Mouse (Mus musculus) right cerebral cortex, postnatal 14 days (tissue): ENCODE results near the gene Mbtps1.

Experiments
- DNase-seq: peaks from one replicate; pipeline ENCODE4 v3.0.0; 2022

Mbtps1 gene

GRCm38 (mm10) chr8:119557821-119558602 is 523 bp downstream of the Mbtps1 start:
- peak; percentile 70 for DNase-seq

- DNase-seq, result no peak
Measured at GRCm38 (mm10) chr8:119557132-119557531, 1.4 kb downstream of the Mbtps1 start.

DNA sequence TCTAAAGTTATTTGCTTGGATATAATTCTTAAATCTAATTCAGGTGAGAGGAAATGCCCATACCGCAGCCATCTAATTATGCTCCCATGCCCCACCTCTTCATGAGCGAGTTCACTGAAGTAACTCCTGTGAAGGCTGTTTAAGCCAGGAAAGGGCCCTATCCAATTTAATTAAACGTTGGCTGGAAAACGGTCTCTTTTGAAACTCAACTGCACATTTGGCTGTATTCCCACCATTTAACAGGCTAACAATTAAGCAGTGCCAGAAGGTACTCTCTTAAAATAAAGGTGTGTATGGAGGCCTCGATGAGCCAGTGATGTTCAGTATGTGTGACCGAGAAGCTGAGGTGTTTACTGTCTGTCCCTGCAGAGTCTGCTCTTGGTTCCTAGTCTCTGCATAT is 2.7 kb downstream of the Mbtps1 start:
- DNase-seq, result no peak

DNA sequence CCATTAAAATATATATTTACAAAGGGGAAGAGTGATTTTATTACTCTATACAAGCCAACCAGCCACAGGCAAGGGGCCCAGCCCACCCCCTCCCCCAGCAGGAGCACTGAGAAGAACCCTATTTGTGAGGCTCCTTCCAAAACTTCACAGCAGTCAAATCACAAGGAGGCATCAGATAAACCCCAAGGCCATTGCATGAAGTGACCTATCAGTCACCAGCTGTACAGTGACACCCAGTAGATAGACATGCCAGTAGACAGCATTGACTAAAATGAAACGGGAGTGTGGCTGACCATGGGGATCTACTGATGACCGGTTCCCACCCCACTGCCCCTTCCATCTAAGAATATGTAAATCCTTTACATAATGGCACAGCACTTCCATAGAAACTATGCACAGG is 5.6 kb downstream of the Mbtps1 start:
- no peak for DNase-seq

DNA sequence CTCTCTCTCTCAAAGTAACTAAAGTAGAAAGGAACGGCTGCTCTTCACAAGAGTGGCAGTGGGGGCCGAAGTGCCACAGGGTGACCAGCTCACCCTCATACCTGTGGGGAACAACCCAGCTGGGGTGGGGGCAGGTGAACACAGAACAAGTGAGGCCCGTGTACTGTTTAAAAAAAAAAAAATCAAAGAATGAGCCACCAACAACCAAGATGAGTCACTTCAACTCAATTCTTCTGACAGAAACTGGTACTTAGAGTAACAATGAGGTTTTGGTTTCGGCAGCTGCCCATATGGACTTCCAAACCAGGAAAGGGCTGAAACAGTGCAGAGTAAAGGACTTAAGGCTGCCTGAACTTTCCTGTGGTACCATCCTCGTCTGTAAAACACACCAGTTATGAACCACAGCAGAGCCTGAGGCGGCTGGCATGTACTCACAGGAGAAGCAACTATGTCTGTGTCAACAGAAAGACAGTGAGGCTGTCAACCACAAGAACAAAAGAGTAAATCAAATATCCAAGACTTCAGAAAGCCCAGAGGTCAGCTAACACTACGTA is 9.9 kb downstream of the Mbtps1 start:
- no peak for DNase-seq

GRCm38 (mm10) chr8:119547019-119547691 is 11.4 kb downstream of the Mbtps1 start:
- DNase-seq, result no peak

DNA sequence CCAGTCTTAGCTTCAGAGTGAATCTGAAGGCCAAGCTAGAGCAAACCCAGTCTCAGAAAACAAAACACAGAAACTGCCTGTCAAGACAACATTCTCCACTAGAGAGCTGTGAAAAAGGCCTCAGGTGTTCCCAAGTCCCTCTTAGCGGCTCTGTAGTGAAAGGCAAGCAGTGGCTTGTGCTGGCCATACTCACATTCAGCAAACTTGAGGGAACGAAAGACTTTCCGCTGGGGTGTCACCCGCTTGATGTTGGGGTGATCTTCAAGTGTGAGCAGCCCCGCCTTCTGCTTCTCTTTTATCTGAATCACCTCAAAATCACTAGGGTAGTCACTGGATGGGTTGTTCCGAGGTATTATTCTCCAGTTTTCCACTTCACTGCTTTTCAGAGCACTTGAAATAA is 12.7 kb downstream of the Mbtps1 start:
- no peak for DNase-seq

- DNase-seq, result no peak
Measured at GRCm38 (mm10) chr8:119545180-119545579, 13.4 kb downstream of the Mbtps1 start.

DNA sequence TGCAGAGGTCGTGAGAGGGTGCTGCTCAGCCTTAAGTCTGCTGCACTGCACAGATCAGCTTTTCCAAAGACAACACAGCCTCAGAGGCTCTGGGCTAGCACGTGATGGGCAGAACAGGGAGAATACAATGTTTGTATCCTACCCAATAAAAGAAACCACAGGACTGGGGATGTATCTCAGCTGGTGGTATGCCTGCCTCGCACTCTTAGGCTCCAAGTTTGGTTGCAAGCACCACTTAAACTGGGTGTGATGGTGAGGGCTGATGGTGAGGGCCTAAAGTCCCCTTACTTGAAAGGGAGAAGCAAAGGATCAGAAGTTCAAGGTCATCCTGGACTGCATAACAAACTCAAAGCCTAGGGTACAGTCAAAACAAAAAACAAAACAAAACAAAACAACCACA is 13.9 kb downstream of the Mbtps1 start:
- no peak for DNase-seq

GRCm38 (mm10) chr8:119531973-119532372 is 26.6 kb downstream of the Mbtps1 start:
- DNase-seq, result peak; percentile 50

DNA sequence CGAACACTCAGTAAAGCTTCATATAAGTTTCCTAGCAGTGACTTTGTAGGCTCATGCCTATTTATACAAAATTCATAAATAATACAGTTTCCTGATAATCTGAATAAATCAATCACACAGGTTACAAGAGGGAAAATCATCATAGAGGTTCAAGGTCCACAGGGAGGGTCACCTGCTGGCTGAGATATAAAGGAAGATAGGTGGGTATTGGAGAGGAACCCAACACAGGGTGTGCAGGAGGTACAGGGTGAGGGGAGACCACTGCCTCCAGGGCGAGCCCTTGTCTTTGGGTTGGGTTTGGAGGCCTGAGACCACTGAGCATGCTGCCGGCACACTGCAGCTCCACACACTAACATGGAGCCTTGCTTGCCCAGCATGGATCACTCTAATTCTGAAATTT is 27.1 kb downstream of the Mbtps1 start:
- no peak for DNase-seq

DNA sequence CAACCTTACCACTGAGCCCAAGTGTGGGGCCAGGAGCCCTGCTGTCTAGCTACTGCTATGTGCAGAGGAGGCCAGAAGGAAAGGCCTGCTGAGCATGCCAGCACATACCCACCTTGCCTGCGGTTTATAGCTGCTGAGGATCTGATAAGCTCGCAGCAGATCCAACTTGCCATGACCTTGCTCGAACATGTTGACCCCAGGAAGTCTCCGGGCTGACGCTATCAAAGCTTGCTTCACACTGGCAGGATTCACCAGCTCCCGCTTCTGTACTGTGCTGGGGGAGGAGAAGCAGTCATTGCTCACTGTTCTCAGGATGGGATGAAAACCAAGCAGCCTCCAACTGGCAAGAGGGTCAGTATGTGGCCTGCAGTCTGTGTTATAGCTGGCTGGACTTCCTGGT is 27.6 kb downstream of the Mbtps1 start:
- no peak for DNase-seq

DNA sequence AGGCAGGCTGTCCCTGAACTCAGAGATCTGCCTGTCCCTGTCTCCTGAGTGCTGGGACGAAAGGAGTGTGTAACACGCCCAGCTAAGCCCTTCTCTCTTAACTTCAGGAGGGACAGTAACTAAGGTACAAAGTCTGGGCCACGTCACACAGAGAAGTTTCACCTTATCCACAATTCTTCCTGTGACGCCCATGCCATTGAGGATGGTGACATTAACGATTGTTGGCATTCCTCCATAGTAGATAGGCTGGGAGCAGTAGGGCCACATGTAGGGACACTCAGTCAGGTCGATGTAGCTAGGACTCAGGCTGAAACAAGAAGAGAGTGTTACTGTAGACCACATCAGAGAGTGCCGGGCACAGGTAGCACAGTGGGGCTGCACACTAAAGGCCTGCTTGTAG is 29.8 kb downstream of the Mbtps1 start:
- DNase-seq, result no peak

DNA sequence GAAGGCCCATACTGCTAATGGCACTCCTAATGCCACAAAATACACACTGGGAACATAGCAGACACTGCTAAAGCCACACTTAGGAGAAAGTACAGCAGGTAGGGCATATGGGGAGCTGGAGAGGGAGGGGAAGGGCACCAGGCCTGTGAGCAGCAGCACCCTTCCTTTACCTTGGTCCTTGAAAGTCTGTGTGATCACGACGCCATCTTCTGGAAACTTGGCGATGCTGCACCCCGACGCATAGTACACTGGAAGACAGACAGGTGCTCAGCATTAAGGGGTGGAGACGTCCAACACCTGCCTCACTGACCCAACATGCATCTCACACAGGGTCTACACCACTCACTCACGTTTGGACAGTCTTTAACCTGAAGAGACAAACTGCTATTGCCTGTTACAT is 38.4 kb downstream of the Mbtps1 start:
- no peak for DNase-seq

- DNase-seq, result no peak
Measured at GRCm38 (mm10) chr8:119516674-119517073, 41.9 kb downstream of the Mbtps1 start.

DNA sequence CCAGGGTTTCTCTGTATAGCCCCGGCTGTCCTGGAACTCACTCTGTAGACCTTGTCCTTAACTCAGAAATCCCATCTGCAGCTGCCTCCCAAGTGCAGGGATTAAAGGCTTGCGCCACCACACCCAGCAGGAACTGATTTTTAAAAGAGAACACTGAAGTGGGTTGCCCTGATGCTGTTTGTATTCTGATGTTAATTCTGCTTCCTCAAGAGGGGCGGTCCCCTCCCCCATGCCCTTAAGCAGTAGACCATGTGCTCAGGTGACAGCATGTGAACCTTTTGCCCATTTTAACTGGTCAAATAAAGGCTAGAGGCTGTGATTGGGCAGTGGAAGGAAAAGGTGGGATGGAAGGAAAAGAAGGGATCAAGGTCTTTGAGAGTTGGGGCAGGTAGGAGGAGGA is 42.8 kb downstream of the Mbtps1 start:
- DNase-seq, result no peak

DNA sequence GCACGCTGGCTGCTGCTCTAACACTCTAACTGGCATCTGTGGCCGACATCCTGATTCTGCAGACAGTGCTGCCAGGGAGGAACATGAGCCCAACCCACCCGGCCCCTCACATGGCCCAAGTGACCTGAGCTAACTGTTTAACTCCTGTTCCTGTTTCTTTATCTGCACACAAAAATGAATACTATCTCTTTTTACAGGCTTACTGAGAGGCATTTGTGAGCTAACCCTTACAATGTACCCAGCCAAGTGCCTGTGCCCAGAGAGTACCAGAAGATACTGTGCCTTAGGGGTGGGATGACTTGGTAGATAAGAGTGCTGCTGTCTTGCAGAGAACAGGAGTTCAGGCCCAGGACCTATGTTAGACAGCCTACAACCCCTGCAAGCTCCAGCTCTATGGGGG is 43.6 kb downstream of the Mbtps1 start:
- no peak for DNase-seq

DNA sequence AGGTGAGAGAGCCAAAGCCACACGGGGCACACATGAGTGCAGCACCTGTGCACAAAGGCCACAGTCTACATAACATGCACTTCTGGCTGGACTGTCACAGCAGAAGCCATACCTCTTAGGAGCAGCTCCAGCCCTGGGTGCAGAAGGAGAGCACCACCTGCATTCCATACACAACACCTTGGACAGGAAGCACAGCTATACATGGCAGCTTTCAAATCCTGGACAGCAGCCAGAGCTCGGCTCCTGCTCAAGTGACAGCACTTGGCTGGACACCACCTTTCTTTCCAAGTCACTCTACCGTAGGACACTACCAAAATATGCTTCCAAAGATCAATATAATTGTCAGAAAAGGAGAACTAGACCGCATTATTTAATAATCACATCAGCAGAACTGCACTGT is 45.1 kb downstream of the Mbtps1 start:
- DNase-seq, result no peak

DNA sequence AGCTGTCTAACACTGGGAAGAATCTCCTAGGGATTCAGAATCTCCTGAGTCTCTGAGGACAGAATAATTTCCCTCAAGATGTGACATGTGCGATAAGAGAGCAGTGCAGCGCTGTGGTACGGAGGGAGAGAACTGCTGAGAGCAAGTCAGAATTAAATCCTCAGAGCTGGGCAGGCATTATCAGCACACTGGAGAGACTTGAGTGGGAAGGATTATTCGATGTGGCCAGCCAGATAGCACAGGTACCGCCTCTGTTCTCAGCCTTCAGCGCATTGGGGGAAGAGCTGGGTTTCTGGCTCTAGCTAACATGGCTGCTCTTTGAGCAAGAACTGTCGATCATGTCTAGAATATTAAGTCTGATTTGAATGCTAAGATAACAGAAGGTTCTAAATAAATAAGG is 46.8 kb downstream of the Mbtps1 start:
- DNase-seq, result no peak

GRCm38 (mm10) chr8:119510471-119510870 is 48.1 kb downstream of the Mbtps1 start:
- DNase-seq, result no peak

GRCm38 (mm10) chr8:119506106-119506505 is 52.4 kb downstream of the Mbtps1 start:
- DNase-seq, result no peak

DNA sequence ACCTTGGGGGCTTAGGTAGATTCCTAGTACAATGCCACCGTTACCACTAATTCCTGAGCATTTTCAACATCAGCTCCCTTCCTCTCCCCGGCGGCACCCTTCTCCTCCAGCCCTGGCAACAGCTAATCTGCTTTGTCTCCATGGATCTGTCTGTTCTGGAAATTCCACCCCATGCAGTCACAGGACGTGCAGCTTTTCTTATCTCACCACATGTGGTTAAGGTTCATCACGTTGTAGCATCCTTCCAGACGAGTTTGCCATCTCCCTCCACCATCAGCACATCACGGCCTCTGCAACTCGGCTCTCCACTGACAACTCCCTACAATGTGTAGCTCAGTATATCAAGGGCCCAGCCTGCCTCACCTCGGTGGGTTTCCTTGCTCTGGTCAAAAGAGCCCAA is 53.0 kb downstream of the Mbtps1 start:
- DNase-seq, result no peak

GRCm38 (mm10) chr8:119503191-119503767 is 55.3 kb downstream of the Mbtps1 start:
- no peak for DNase-seq

DNA sequence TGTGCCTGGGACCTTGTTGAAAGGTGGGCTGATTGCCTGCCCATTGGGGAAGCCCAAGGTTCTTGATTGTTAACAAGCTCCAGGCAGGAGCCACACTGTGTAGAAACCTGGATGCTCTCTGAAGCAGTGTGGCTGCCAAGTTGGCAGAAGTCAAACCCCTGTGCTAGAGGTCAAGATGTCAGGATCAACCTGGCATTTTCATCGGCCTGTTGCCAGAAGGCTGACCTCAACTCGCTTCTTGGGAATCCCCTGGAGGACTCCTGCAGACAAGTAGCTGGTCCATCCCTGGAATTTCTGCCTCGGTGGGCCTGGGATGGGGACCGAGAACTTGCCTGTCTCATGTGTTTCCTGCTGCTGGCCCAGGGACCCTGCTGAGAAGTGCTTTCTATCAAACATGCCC is 56.4 kb downstream of the Mbtps1 start:
- DNase-seq, result no peak
